Mouse (Mus musculus): Measurements from ENCODE around the gene Hmgxb4. TPM values are rescaled to one million over a fixed set of nuclear protein-coding genes. Genes with fewer than 3 reads are reported as not detected.
A peak's percentile ranks its signal among the peaks of the same experiment; 100 is the strongest.

Gene Hmgxb4
- total and polyA plus RNA-seq, 3 experiments, result 23.3 to 33.4 (median 29.1) TPM

DNA sequence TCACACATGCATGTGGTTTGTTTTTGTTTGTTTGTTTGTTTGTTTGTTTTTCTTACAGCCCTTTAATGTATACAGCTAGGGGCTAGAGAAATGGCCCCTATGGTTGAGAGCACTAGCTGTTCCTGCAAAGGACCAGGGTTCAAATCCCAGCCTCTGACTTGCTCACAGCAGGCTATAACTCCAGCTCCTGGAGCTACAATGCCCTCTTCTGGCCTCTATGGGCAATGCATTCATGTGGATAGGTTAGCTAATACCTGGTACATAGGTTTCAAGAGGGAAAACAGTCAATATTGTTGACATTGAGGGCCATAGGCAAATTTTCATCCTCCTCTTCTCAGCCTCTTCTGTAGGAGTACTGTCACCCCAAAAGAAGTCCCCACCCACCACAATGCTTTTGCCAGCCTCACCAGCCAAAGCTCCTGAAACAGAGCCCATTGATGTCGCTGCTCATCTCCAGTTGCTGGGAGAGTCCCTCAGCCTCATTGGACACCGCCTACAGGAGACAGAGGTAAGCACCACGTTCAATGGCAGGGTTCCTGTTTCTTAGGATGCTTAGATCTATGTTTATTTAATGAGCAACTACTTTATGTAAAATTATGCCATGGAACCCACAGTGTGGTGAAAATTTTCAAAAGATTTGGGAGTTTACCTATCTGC lies 30.6 kb downstream of the Hmgxb4 start:
- TF ChIP-seq CTCF (conservative IDR thresholded peaks at IDR 0.05 in 1 of 2, IDR thresholded peaks at IDR 0.05 in 1 of 2; ENCODE audit: low read depth in 2 of 2, low read length in 2 of 2) (peak; percentile 39 to 48; a peak in 3 of 4 replicates), SIN3A (IDR thresholded peaks at IDR 0.05; ENCODE audit: low read length) (no peak), RAD21 (IDR thresholded peaks at IDR 0.05; ENCODE audit: low read depth, low read length) (peak; percentile 42)
- Histone ChIP-seq H3K9me3 (replicated peaks; ENCODE audit: low read length) (peaks cover 12% of the 10 kb centered on the region), H3K27me3 (replicated peaks) (no peaks in the 10 kb centered on the region), H3K4me1 (ENCODE audit: control insufficient read depth in 1 of 2, insufficient read depth in 2 of 2) (peaks cover 4 to 13% of the 10 kb centered on the region in 2 experiments; a peak in 3 of 4 replicates), H3K9ac (ENCODE audit: insufficient read depth, low read depth) (no peak overlapping the region), H3K79me2 (replicated peaks; ENCODE audit: control insufficient read depth, extremely low read depth, insufficient read depth, poor library complexity, severe bottlenecking) (peaks cover 7% of the 10 kb centered on the region), H3K4me3 (replicated peaks in 1 of 3; ENCODE audit: low read depth in 2 of 3, low read length in 2 of 3, poor library complexity in 1 of 3) (no peak overlapping the region), H3K36me3 (replicated peaks in 1 of 2; ENCODE audit: control insufficient read depth in 1 of 2, insufficient read depth in 1 of 2, low read length in 1 of 2) (peaks cover 47 to 79% of the 10 kb centered on the region in 2 experiments), H3K27ac (ENCODE audit: insufficient read depth, low read depth) (no peak overlapping the region), H3K4me2 (ENCODE audit: insufficient read depth, low read depth, poor library complexity, severe bottlenecking) (no peak overlapping the region)
- no peak for DNase-seq (ENCODE audit: extremely low read depth)
- in situ Hi-C loops (cut with MboI; ENCODE audit: low pct_ligation_motif_present, low pct_unique_long_range_greater_than_20kb, low sequenced_read_pairs), result no loop called here
- dilution Hi-C loops (cut with MboI; ENCODE audit: extremely low pct_ligation_motif_present, extremely low pct_unique_long_range_greater_than_20kb, low sequenced_read_pairs), result no loop called here

DNA sequence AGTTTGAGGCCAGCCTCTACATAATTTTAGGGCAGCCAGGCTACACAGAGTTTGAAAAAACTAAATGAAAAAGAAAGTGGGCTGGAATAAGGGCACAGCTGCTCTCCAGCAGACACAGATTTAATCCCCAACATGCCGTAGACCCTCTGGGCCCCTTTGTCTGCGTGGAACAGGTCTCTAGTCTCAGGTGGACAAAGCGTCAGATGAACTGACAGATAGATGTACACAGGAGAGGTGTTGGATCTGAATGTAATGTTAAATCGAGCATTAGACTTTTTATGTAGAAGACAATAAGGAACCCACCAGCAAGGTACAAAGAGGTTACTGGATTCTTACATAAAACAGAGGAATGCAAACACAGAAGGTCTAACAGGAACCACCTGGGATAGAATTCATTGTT lies 32.7 kb downstream of the Hmgxb4 start:
- in situ Hi-C loops (cut with MboI; ENCODE audit: low pct_ligation_motif_present, low pct_unique_long_range_greater_than_20kb, low sequenced_read_pairs) (no loop called here), dilution Hi-C loops (cut with MboI; ENCODE audit: extremely low pct_ligation_motif_present, extremely low pct_unique_long_range_greater_than_20kb, low sequenced_read_pairs) (no loop called here)
- no peak for DNase-seq (ENCODE audit: extremely low read depth)
- Histone ChIP-seq H3K27me3 (replicated peaks) (no peaks in the 10 kb centered on the region), H3K9ac (ENCODE audit: insufficient read depth, low read depth) (no peak overlapping the region), H3K27ac (ENCODE audit: insufficient read depth, low read depth) (no peak overlapping the region), H3K79me2 (replicated peaks; ENCODE audit: control insufficient read depth, extremely low read depth, insufficient read depth, poor library complexity, severe bottlenecking) (no peaks in the 10 kb centered on the region), H3K4me2 (ENCODE audit: insufficient read depth, low read depth, poor library complexity, severe bottlenecking) (no peak overlapping the region), H3K36me3 (replicated peaks in 1 of 2; ENCODE audit: control insufficient read depth in 1 of 2, insufficient read depth in 1 of 2, low read length in 1 of 2) (peaks cover 62 to 83% of the 10 kb centered on the region in 2 experiments), H3K4me3 (replicated peaks in 1 of 3; ENCODE audit: low read depth in 2 of 3, low read length in 2 of 3, poor library complexity in 1 of 3) (no peak overlapping the region), H3K9me3 (replicated peaks; ENCODE audit: low read length) (peaks cover 12% of the 10 kb centered on the region), H3K4me1 (ENCODE audit: control insufficient read depth in 1 of 2, insufficient read depth in 2 of 2) (peaks cover 0 to 9% of the 10 kb centered on the region in 2 experiments; a peak in 2 of 4 replicates)
- no peak for TF ChIP-seq RCOR1 (conservative IDR thresholded peaks at IDR 0.05; ENCODE audit: low read depth, low read length)

DNA sequence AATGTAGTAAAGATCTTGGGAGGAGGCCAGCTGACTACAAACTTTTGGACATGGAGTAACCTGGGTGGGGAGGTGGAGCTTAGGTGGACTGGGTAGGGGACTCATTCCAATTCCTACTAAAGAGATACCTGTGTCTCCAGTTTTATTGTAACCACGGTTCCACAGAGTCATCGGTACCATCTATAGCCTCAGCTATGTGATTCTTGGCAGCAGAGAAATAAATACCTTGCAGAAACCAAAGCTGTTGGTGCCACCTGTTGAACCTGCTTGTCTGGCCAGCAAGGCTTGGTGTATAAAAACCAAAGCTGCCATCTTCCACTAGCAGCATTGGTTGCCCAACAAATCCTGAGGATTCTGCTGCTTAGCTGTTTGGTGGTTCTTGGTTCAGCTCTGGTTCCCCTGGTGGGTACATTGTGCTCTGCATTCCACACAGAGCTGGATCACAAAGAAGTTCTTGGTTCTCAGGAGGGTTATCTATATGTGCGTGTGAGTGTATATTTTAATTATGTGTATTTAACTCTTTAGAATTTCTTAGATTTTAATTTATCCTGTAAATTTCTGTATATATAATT lies 37.4 kb downstream of the Hmgxb4 start:
- H3K9me3 ChIP-seq (replicated peaks; ENCODE audit: low read length), result no peaks in the 10 kb centered on the region
- in situ Hi-C loops (cut with MboI; ENCODE audit: low pct_ligation_motif_present, low pct_unique_long_range_greater_than_20kb, low sequenced_read_pairs) (no loop called here), dilution Hi-C loops (cut with MboI; ENCODE audit: extremely low pct_ligation_motif_present, extremely low pct_unique_long_range_greater_than_20kb, low sequenced_read_pairs) (no loop called here)
- H3K4me3 ChIP-seq (replicated peaks in 1 of 3; ENCODE audit: low read depth in 2 of 3, low read length in 2 of 3, poor library complexity in 1 of 3), result no peak overlapping the region
- no peak overlapping the region for H3K27ac ChIP-seq (ENCODE audit: insufficient read depth, low read depth)
- TF ChIP-seq HCFC1 (IDR thresholded peaks at IDR 0.05; ENCODE audit: low read depth, low read length), result no peak
- TF ChIP-seq CTCF (conservative IDR thresholded peaks at IDR 0.05 in 1 of 2, IDR thresholded peaks at IDR 0.05 in 1 of 2; ENCODE audit: low read depth in 2 of 2, low read length in 2 of 2), result 0 out of 4 replicates have a peak, but pooled peaks of 1 of the 2 experiments have one; percentile 11
- TF ChIP-seq MYC (IDR thresholded peaks at IDR 0.05; ENCODE audit: low read depth, low read length), result no peak
- no peak for TF ChIP-seq ZNF384 (IDR thresholded peaks at IDR 0.05; ENCODE audit: low read depth, low read length)
- no peak for TF ChIP-seq CHD1 (IDR thresholded peaks at IDR 0.05; ENCODE audit: low read depth, low read length)
- no peak overlapping the region for H3K4me2 ChIP-seq (ENCODE audit: insufficient read depth, low read depth, poor library complexity, severe bottlenecking)
- no peak for DNase-seq (ENCODE audit: extremely low read depth)
- peaks cover 36 to 54% of the 10 kb centered on the region in 2 experiments for H3K36me3 ChIP-seq (replicated peaks in 1 of 2; ENCODE audit: control insufficient read depth in 1 of 2, insufficient read depth in 1 of 2, low read length in 1 of 2)
- H3K9ac ChIP-seq (ENCODE audit: insufficient read depth, low read depth), result no peak overlapping the region
- H3K27me3 ChIP-seq (replicated peaks), result no peaks in the 10 kb centered on the region
- H3K79me2 ChIP-seq (replicated peaks; ENCODE audit: control insufficient read depth, extremely low read depth, insufficient read depth, poor library complexity, severe bottlenecking), result no peaks in the 10 kb centered on the region
- H3K4me1 ChIP-seq (ENCODE audit: control insufficient read depth in 1 of 2, insufficient read depth in 2 of 2), result peaks cover 0 to 34% of the 10 kb centered on the region in 2 experiments; a peak in 2 of 4 replicates

All from CH12.LX (cell line).